Mouse (Mus musculus) layer of hippocampus, adult 9-11 months (tissue): Measurements from ENCODE around the gene Gipr.
"Not testable (repeated sequence)": the region's sequence is repeated elsewhere in the genome, so short reads cannot be mapped to it uniquely, and the experiment has no call there.

Experiments
- DNase-seq: peaks from one replicate; pipeline ENCODE4 v3.0.0; 2022

The Gipr gene

DNA sequence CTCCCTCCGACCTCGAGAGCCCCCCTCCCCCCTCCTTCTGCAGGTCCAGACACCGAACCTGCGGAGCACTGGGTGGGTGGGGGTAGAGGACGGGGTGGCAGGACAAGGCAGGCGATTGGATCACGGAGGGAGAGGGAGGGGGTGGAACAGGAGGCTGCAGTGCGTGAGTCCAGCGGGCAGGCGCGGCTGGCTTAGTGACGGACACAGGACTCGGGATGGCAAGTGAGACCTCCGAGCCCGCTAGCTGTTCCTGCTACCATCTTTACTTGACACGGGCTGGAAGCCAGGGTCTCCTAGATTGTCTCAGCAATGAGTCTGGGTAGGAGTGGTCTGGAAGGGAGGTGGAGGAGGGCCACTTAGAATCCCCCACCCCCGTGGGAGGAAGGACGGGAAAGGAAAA, 12.1 kb upstream of the Gipr start:
- DNase-seq, result peak; percentile 68

GRCm38 (mm10) chr7:19177216-19177615, 11.3 kb upstream of the Gipr start:
- DNase-seq, result no peak

DNA sequence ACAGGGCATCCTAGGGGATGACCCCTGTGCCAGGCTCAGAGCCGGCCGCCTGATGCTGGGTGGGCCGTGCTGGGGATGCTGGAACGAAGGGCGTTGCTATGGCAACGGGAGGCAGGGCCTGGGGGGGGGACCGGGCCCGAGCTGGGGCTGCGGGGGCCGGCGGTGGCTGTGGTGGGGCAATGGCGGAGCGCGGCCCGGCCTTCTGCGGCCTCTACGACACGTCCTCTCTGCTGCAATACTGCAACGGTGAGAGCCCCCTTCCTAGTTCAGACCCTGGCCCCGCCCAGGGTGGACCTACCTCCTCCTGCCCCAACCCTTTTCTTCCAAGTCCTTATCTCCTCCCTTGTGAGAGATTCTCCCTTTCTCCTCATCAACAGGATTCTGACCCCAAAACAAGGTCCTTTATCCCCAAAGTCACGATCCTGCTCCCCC, 10.6 kb upstream of the Gipr start:
- DNase-seq, result no peak

DNA sequence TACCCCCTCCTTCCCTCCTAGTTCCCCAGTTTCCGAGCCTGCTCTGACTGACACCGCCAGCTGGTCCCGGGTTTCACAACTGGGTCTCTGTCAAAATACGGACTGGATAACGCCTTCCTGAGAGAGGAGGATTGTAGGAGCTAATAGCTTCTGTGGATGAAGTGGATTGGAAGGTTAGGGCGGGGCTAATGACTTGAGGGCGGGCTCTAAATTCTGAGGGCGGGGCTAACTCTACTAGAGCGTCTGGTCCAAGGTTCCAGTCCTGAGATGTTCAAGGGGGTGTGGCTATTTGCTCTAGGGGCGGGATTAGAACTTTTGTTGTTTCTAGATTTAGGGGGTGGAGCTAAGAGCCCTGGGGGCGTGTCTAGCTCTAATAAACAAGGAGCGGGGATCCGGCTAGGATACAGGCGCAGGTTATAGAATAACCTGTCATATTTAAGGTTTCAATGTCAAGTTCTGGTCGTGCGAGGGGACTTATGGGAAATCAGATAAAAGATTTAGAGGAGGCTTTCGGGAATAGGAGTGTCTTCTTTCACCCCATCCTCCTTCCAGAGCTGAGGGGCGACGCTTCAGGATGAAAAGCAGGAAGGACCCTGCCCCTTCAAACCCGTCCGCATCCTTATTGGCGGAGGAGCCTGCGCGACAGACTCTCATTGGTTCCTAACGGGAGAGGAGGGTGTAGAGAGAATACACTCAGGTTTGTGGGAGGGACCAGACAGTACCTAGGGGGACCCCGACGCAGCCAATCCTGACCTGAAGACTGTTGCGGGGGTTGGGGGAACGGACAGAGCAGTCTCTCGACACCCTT, 10.0 kb upstream of the Gipr start, which contains the start of gene Eml2:
Gene Eml2, plus strand, starts transcription at position 714 of the 808 bp plus-strand sequence.
- DNase-seq, result peak; percentile 95

DNA sequence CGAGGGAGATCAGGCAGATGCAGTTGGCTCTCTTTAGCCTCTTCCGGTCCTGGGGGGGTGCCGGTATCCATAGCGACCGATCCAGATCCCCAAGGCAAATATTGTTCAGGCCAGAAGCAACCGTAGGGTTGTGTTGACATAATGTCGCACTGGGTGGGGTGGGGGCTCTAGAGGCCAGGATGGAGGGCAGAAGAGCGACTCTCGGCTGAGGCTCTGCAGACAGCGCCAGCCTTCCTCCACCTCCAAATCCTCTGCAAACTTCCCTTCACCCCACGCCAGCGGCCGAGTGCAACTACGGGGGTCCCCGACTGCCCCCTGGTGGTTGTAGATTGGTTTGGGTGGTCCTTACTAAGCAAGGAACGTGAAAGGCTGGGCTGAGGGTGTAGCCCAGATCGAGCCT, 6.9 kb upstream of the Gipr start:
- DNase-seq, result peak; percentile 83

- DNase-seq, result no peak
These were observed 5.9 kb upstream of the Gipr start for GRCm38 (mm10) chr7:19171831-19172230.

GRCm38 (mm10) chr7:19170142-19170541, 4.2 kb upstream of the Gipr start:
- DNase-seq, result peak; percentile 70

DNA sequence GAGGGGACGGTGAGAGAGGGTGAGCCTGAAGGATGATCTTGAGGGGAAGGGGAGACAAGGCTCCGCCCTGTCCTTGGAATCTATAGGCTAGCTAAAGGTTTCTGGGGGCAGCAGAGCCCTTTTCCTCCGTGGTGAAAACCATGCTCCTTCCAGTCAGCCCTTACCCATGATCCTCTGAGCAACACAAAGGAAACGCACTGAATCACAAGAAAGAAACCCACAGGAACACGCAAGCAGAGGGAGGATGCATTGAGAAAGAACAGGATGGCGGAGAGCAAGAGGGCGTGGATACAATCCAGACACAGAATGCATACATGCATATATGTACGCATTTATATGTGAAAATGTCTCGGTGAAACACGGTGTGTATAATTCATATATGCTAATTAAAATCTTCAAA, 3.6 kb upstream of the Gipr start:
- DNase-seq, result no peak

- DNase-seq, result no peak
These were observed 1.1 kb upstream of the Gipr start for GRCm38 (mm10) chr7:19166990-19167389.

- no peak for DNase-seq
These were observed 949 bp downstream of the Gipr start for GRCm38 (mm10) chr7:19164978-19165377.

DNA sequence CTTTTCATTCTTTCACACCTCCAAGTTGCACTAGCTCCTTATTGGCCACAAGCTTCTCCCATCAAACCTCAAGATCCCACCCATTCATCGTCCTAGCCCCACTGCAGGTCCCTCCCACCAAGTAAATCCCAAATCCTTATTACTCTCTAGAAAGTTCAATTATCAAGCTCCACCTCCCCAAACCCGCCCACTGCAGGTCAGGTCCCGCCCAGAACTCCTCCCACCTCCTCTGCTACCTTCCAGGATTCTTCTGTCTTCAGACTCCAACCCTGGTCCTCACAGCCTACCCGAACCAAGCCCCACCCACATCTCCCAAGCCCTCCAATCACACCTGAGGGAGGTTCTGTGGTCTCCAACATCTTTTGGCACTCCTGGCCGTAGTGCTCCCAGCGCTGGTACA, 1.7 kb downstream of the Gipr start:
- no peak for DNase-seq

DNA sequence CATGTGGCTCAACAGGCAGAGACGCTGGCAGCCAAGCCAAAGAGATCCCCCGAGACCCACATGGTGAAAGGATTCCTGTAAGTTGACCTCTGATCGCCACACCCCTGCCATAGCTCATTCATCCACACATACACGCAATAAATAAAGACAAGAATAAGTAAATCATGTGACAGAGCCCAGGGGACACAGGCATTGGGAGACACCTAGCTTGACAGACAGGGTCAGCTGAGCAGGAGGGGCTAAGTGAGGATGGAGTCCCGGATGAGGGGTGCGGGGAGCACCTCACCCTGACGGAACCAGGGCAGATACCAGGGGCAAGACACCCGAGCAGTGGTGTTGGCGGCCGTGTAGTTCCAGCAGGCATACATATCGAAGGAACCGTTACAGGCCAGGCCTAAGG, 2.2 kb downstream of the Gipr start:
- DNase-seq, result no peak

DNA sequence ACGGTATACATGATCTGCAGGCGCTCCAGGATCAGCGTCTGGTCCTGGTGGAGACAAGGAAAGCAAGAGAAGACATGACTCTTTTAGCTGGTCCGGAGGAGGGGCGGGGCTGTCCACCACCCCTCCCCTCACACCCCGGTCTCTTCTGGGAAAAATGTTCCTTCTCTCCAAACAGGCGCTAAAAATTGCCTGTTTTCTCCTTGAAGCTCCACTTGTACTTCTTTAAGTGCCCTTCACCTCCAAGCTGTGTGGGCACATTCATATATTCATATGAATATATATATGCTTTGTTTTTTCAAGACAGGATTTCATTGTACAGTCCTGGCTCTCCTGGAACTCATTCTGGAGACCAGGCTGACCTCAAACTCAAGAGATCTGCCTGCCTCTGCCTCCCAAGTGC, 3.0 kb downstream of the Gipr start:
- no peak for DNase-seq

- DNase-seq, result no peak
These were observed 5.8 kb downstream of the Gipr start for GRCm38 (mm10) chr7:19160115-19160514.

DNA sequence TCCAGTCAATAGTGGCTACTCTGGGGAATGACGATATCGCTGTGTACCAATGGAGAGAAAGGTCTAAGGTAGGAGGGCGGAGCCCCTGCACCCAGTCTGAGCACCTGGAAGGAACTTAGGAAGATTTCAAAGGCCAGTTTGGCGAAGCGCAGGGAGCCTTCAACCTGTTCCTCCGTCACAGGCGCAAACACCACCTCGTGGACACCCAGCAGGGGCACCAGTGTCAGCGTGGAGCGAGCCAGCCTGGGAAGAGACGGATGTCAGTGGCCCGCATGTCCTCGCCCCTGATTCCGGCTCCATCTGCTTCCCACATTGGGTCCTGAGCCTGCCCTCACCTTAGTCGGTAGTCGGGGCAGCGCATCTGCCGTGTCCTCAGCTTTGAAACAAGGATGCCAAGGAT, 6.5 kb downstream of the Gipr start:
- DNase-seq, result no peak

DNA sequence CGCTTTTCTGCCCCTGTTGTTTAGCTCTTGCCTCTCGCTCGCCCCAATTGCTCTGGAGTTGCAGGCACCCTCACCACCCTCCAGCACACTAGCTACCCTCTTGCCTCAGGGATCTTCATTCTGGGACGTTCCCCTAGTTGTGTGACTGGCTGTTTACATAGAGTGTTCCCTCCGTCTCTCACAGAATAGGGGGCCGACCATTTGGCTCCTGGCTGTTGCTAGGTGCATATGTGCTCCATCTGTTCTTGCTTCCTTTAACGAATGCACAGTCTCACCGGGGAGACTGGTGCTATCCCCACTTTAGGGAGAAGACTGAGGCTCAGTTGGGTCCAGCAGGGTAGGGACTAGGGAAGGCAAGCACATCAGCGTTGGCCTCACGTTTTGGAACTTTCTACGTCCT, 7.3 kb downstream of the Gipr start:
- DNase-seq, result no peak

DNA sequence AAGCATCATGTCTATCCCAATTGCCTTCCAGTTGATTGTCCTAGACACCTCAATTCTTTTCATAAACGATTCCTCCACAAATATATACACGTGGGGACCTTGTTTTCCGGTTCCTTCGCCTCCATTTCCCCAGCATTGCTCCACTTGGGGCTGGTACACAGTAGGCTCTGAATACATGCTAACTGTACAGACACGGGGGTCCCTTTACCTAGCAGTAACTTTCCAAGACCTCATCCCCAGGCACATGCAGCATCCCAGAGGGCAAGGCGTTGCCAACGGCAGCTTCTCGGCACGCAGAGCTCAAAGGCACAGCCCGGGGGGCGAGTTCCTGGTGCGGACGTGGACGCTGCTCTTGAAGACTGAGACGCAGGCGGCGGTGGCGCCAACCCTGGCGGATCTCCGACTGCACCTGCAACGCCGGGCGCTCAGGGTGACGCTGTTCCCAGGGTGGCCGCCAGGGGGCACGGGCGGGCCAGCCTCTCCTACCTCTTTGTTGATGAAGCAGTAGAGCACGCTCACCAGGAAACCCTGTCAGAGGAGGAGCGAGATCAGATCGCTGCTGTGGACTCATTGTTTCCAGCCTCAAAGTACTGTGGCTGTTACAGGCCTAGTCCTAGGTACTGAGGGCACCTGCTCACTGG, 8.6 kb downstream of the Gipr start:
- peak; percentile 90 for DNase-seq

- DNase-seq, result no peak
These were observed 10.0 kb downstream of the Gipr start for GRCm38 (mm10) chr7:19155825-19156475.

DNA sequence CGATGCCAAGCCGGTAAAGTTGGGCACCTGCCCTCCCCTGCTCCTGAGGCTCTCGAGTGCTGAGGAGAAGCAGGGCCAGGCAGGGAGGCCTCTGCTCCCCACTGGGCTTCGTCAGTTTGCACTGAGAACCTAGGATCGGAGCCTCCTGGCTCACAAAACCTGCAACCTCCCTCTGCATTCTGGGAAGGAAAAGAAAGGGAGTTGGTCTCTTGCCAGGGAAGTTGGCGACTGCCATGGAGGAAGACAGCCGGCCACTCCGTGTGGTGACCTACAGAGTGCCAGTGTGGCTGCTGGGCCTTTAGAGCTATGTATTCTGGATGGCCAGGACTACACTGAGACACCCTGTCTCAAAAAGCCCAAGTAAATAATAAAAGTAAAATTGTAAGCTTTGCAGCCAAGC, 11.1 kb downstream of the Gipr start:
- DNase-seq, result no peak

- DNase-seq, result not testable (repeated sequence)
These were observed 14.8 kb downstream of the Gipr start for GRCm38 (mm10) chr7:19151121-19151520.

- peak; percentile 96 for DNase-seq
These were observed 16.3 kb downstream of the Gipr start, which contains the start of gene Snrpd2 for GRCm38 (mm10) chr7:19149626-19150025. Gene Snrpd2 (plus strand): TSS chr7:19149722.

DNA sequence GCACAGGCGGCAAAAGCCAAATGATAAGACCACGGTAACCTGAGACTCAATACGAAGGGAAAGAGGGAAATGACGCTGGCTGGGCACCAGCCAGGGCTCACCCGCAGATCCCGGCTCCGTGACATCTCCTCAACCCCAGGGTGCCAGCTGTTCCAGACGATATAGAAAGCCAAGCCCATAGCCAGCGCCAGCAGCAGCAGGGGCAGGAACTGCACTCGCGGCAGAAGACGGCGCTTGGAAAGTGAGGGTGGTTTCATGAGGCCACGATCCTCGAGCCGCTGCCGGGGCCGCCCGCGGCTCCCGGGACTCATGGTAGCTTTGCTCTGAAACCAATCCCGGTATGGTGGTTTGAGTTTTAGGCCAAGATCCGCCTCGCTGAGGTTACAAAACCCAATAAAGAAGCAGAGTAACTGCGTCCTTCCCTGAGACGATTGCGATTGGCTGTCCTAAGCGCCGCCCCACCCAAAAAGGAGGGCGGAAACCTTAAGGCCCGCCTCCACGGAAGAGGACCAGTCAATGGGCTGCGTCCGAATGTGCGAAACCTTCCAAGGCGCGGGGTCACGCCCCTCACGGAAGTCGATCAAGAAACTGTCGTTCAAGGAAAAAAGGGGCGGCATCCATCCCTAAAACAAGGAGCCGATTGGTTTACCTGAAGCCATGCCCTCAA, 16.9 kb downstream of the Gipr start, which contains the start of gene Qpctl:
Gene Qpctl, minus strand, starts transcription at position 417 of the 667 bp plus-strand sequence.
- peak; percentile 99 for DNase-seq
